Mouse (Mus musculus) kidney, postnatal 25 days (tissue): Measurements from ENCODE around the gene Gas2l2.

ENCODE experiments used
- DNase-seq, 2 experiments: peaks; one replicate each; pipeline ENCODE4 v3.0.0; 2021; ENCODE audit warnings: mixed read lengths in 2 of 2

Gene Gas2l2

GRCm38 (mm10) chr11:83393062-83393461 is 36.2 kb downstream of the Gas2l2 start:
- no peak for DNase-seq

- no peak for DNase-seq
These were observed 45.7 kb downstream of the Gas2l2 start for GRCm38 (mm10) chr11:83383532-83383887.

- DNase-seq, result no peak
These were observed 46.3 kb downstream of the Gas2l2 start for GRCm38 (mm10) chr11:83382876-83383531.

- no peak for DNase-seq
These were observed 49.4 kb downstream of the Gas2l2 start for GRCm38 (mm10) chr11:83379745-83380341.
